Comparison of ENCODE assay signal across 25 mouse cellular contexts in the genomic region with DNA sequence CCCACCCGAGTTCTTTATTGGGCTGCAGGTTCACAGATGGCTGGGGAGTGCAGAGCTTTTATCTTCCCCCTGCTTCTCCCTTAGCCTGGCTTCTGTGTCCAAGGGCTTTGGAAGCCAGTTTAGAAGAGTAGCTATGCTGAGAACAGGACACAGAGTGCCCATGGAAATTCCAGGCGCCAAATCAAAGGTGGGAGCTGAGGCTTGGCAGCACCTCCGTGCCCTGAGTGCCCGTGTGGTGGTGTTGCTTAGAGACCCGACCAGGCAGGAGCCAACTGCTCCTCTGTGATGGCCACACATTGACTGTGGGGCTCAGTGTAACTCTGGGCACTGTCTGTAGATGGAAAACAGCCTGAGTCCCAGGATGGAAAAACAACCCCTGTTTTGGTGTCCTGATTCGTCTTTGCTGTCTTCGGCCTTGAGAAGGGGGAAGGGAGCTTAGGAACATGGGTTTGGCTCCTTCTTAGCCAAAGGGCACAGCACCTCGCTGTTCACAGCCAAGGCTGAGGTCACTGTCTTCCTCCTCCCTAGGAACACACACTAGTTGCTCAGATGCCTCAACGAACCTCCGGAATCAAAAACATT.
DNase-seq lines count a peak whose midpoint lies in the region; ATAC-seq and TF ChIP-seq lines count a peak whose summit lies in the region.
"Had no signal": no experiment of that assay in that cellular context is flagged by ENCODE, and none has a peak within 500 bp of the region (broad histone marks: within the 10 kb centered on the region; RNA-seq: fewer than 3 reads in every experiment).

No protein-coding gene starts in this region.

- TF ChIP-seq CTCF in thymus, adult 2 months (IDR thresholded peaks at IDR 0.05; ENCODE audit: borderline replicate concordance, control insufficient read depth, extremely low read depth, insufficient read depth, low read length, poor library complexity) = no peak

- no peak overlapping the region for H3K4me3 ChIP-seq in heart, embryonic 12.5 days
- H3K4me3 ChIP-seq in thymus, adult 2 months (ENCODE audit: control insufficient read depth, insufficient read depth, low read length) = no peak overlapping the region
- H3K4me3 ChIP-seq: forebrain, embryonic 15.5 days; heart, embryonic 13.5 days; hindbrain, embryonic 12.5 days; kidney, embryonic 15.5 days; limb, embryonic 15.5 days; liver, embryonic 15.5 days; midbrain, embryonic 10.5 days; neural tube, embryonic 12.5 days had no signal

- H3K27ac ChIP-seq in heart, embryonic 12.5 days (ENCODE audit: poor library complexity, severe bottlenecking) = no peak overlapping the region
- H3K27ac ChIP-seq in thymus, adult 2 months (ENCODE audit: control insufficient read depth, insufficient read depth, low read length) = no peak overlapping the region
- H3K27ac ChIP-seq: forebrain, embryonic 15.5 days; heart, embryonic 13.5 days; hindbrain, embryonic 12.5 days; kidney, embryonic 15.5 days; limb, embryonic 15.5 days; liver, embryonic 15.5 days; macrophage; midbrain, embryonic 10.5 days; neural tube, embryonic 12.5 days had no signal

- H3K4me1 ChIP-seq in heart, embryonic 12.5 days (replicated peaks) = no peaks in the 10 kb centered on the region
- H3K4me1 ChIP-seq in thymus, adult 2 months (replicated peaks; ENCODE audit: control insufficient read depth, insufficient read depth, low read length) = no peaks in the 10 kb centered on the region
- H3K4me1 ChIP-seq: forebrain, embryonic 15.5 days; heart, embryonic 13.5 days; hindbrain, embryonic 12.5 days; liver, embryonic 15.5 days; neural tube, embryonic 12.5 days had no signal

- no peak for ATAC-seq in heart, embryonic 12.5 days (ENCODE audit: insufficient number of reproducible peaks, low FRiP score)
- ATAC-seq: CD4-positive, CD25-positive, alpha-beta regulatory T cell, adult 4 months; forebrain, embryonic 15.5 days; intestine, postnatal 0 days had no signal

- H3K36me3 ChIP-seq in heart, embryonic 12.5 days = no peaks in the 10 kb centered on the region
- H3K36me3 ChIP-seq in thymus, adult 2 months (ENCODE audit: control insufficient read depth, insufficient read depth, low read length) = no peaks in the 10 kb centered on the region
- H3K36me3 ChIP-seq: forebrain, embryonic 15.5 days; heart, embryonic 13.5 days; hindbrain, embryonic 12.5 days; kidney, embryonic 15.5 days; limb, embryonic 15.5 days; liver, embryonic 15.5 days; midbrain, embryonic 10.5 days; neural tube, embryonic 12.5 days had no signal

- no peak overlapping the region for H3K4me2 ChIP-seq in heart, embryonic 12.5 days
- H3K4me2 ChIP-seq: forebrain, embryonic 15.5 days; heart, embryonic 13.5 days; hindbrain, embryonic 12.5 days; kidney, embryonic 15.5 days; limb, embryonic 15.5 days; liver, embryonic 15.5 days; neural tube, embryonic 12.5 days had no signal

- peak; percentile 27 to 43 for DNase-seq in cerebellum, postnatal 10 days
- no peak for DNase-seq in cerebellum, adult 9-10 months
- peak; percentile 51 to 59 for DNase-seq in heart, adult 9 months (ENCODE audit: low spot score in 2 of 2)
- peak; percentile 39 for DNase-seq in ovary, postnatal 36 days (ENCODE audit: low spot score)
- DNase-seq in ovary, postnatal 14 days (ENCODE audit: low spot score) = no peak
- DNase-seq in thymus, adult 2 months = no peak
- DNase-seq: adrenal gland, postnatal 14 days; cerebellum, postnatal 25 days; embryo, embryonic 11 days; kidney, postnatal 4 days; layer of hippocampus, postnatal 36 days; thymus, postnatal 25 days had no signal

- peaks cover 11% of the 10 kb centered on the region for H3K27me3 ChIP-seq in heart, embryonic 12.5 days (replicated peaks)
- H3K27me3 ChIP-seq in thymus, adult 2 months (ENCODE audit: control insufficient read depth, insufficient read depth, low read length) = no peaks in the 10 kb centered on the region
- H3K27me3 ChIP-seq: forebrain, embryonic 15.5 days; hindbrain, embryonic 12.5 days; kidney, embryonic 15.5 days; limb, embryonic 15.5 days; liver, embryonic 15.5 days; neural tube, embryonic 12.5 days; Patski had no signal

- WGBS in heart, embryonic 12.5 days = 81% methylated on average over 10 of the region's 10 CpGs
- WGBS in thymus, adult 2 months = 92% methylated on average over 10 of the region's 10 CpGs

- no peak for TF ChIP-seq POLR2A in thymus, adult 2 months (IDR thresholded peaks at IDR 0.05; ENCODE audit: control insufficient read depth, extremely low read depth, insufficient read depth, low read length, poor library complexity)

- H3K9ac ChIP-seq in heart, embryonic 12.5 days = no peak overlapping the region
- H3K9ac ChIP-seq: forebrain, embryonic 15.5 days; heart, embryonic 13.5 days; hindbrain, embryonic 12.5 days; kidney, embryonic 15.5 days; limb, embryonic 15.5 days; liver, embryonic 15.5 days; neural tube, embryonic 12.5 days had no signal

- 0 out of 2 replicates have a peak, but pooled peaks cover 8% of the 10 kb centered on the region for H3K9me3 ChIP-seq in heart, embryonic 12.5 days (replicated peaks)
- H3K9me3 ChIP-seq: forebrain, embryonic 15.5 days; heart, embryonic 13.5 days; hindbrain, embryonic 12.5 days; kidney, embryonic 15.5 days; limb, embryonic 15.5 days; liver, embryonic 15.5 days; midbrain, embryonic 10.5 days; neural tube, embryonic 12.5 days had no signal

Comparison
In these comparisons a context has a peak if more than half of its experiments do, and no peak if none do; other contexts are left out.
1. DNase-seq: peak in cerebellum, postnatal 10 days (2 of 2), heart, adult 9 months (2 of 2) and ovary, postnatal 36 days (single experiment); none in cerebellum, adult 9-10 months (single experiment), ovary, postnatal 14 days (single experiment) and thymus, adult 2 months (single experiment).